21 mouse cellular contexts compared by ENCODE assay signal in genomic region chr6:88524056-88524455, GRCm38 (mm10). TPM values are rescaled to one million over a fixed set of nuclear protein-coding genes. Genes with fewer than 3 reads are reported as not detected.
DNase-seq lines count a peak whose midpoint lies in the region; ATAC-seq lines count a peak whose summit lies in the region.
"Had no signal": no experiment of that assay in that cellular context is flagged by ENCODE, and none has a peak within 500 bp of the region (broad histone marks: within the 10 kb centered on the region; RNA-seq: fewer than 3 reads in every experiment).

No protein-coding gene starts in this region.

- no peak for DNase-seq in frontal cortex, postnatal 36 days (ENCODE audit: low spot score in 2 of 2)
- DNase-seq in heart, postnatal 4 days: peak; percentile 0
- no peak for DNase-seq in heart, adult 8-10 months (ENCODE audit: low spot score)
- DNase-seq in right cerebral cortex, postnatal 25 days: peak; percentile 7
- no peak for DNase-seq in right cerebral cortex, postnatal 4 days
- peak; percentile 40 for DNase-seq in telencephalon, adult 2 months (ENCODE audit: low read depth, low spot score)
- DNase-seq: adrenal gland, postnatal 10 days; adrenal gland, postnatal 36 days; B cell, adult 2 months; cerebellum, adult 11 months; cerebellum, adult 2 months; cerebellum, adult 9-11 months; gastrocnemius, postnatal 25 days; heart, postnatal 10 days; heart, postnatal 36 days had no signal

- ATAC-seq in frontal cortex, adult (ENCODE audit: low TSS enrichment): peak; percentile 50
- ATAC-seq: forebrain, embryonic 15.5 days; hindbrain, postnatal 0 days; inflammation-experienced regulatory T-cells, adult 6 months; intestine, embryonic 16.5 days; Patski had no signal

RNA-seq across cellular contexts. Expression of gene Sec61a1, which starts 5.4 kb away (rescaled TPM):
- 100 to 1,000 TPM; 116 to 121 TPM for total RNA-seq in heart, postnatal 4 days (2021)
- total RNA-seq in heart, adult 8-10 months (2022): 10 to 100 TPM; 35.1 to 41.5 (median 39.3) TPM

RNA-seq across cellular contexts. Expression of gene Ruvbl1, which starts 58.8 kb away (rescaled TPM):
- total RNA-seq in heart, postnatal 4 days (2021): 10 to 100 TPM; 24.5 to 24.7 TPM
- 10 to 100 TPM; 14.2 to 19.8 (median 16.7) TPM for total RNA-seq in heart, adult 8-10 months (2022)

Comparison
In these comparisons a context has a peak if more than half of its experiments do, and no peak if none do; other contexts are left out.
1. DNase-seq: peak in heart, postnatal 4 days (single experiment), right cerebral cortex, postnatal 25 days (single experiment) and telencephalon, adult 2 months (single experiment); none in frontal cortex, postnatal 36 days (0 of 2), heart, adult 8-10 months (single experiment) and right cerebral cortex, postnatal 4 days (single experiment).